Mouse (Mus musculus) MEL (cell line): ENCODE data around the gene Ptpro.

Experiments
- CHD1 ChIP-seq: IDR thresholded peaks from 2 replicates; pipeline ENCODE4 v1.6.1; 2012; ENCODE audit warnings: low read depth, mild to moderate bottlenecking, inconsistent platforms, low read length, improper control_type of control experiment
- CTCF ChIP-seq, 3 experiments: IDR thresholded peaks in 2 of 3; conservative IDR thresholded peaks in 1 of 3; 2 replicates each; pipeline ENCODE4 v1.5.1; 2011 to 2012; ENCODE audit warnings: low read length in 3 of 3, low read depth in 2 of 3, mild to moderate bottlenecking in 2 of 3, improper control_type of control experiment in 1 of 3, inconsistent platforms in 1 of 3, mixed read lengths in 1 of 3, moderate library complexity in 1 of 3; ENCODE audit not compliant: control insufficient read depth in 1 of 3, insufficient read depth in 1 of 3, poor library complexity in 1 of 3, severe bottlenecking in 1 of 3
- E2F4 ChIP-seq: IDR thresholded peaks from 2 replicates; pipeline ENCODE4 v1.6.1; 2011; ENCODE audit warnings: low read depth, low read length, improper control_type of control experiment, borderline replicate concordance
- EP300 ChIP-seq, 2 experiments: IDR thresholded peaks; 2 replicates each; pipeline ENCODE4 v1.6.1; 2011; ENCODE audit warnings: improper control_type of control experiment in 2 of 2, low read length in 2 of 2, low read depth in 1 of 2, mild to moderate bottlenecking in 1 of 2
- ETS1 ChIP-seq: IDR thresholded peaks from 2 replicates; pipeline ENCODE4 v1.6.1; 2012; ENCODE audit warnings: low read depth, mild to moderate bottlenecking, inconsistent platforms, low read length, improper control_type of control experiment, moderate library complexity
- GATA1 ChIP-seq: IDR thresholded peaks from 2 replicates; pipeline ENCODE4 v1.6.1; 2011; ENCODE audit warnings: low read depth, low read length, improper control_type of control experiment
- MAX ChIP-seq: IDR thresholded peaks from 2 replicates; pipeline ENCODE4 v1.6.1; 2011; ENCODE audit warnings: low read length, improper control_type of control experiment
- MYC ChIP-seq: IDR thresholded peaks from 2 replicates; pipeline ENCODE4 v1.6.1; 2011; ENCODE audit warnings: low read depth, mild to moderate bottlenecking, low read length, improper control_type of control experiment, moderate library complexity
- NELFE ChIP-seq: IDR thresholded peaks from 2 replicates; pipeline ENCODE4 v1.6.1; 2011; ENCODE audit warnings: low read depth, low read length, improper control_type of control experiment
- POLR2A ChIP-seq, 2 experiments: IDR thresholded peaks; 2 replicates each; pipeline ENCODE4 v1.6.1; 2011 to 2012; ENCODE audit warnings: low read length in 2 of 2, mild to moderate bottlenecking in 2 of 2, control low read depth in 1 of 2, improper control_type of control experiment in 1 of 2, low read depth in 1 of 2, moderate library complexity in 1 of 2; ENCODE audit not compliant: control insufficient read depth in 1 of 2, insufficient read depth in 1 of 2, poor library complexity in 1 of 2
- SMC3 ChIP-seq: IDR thresholded peaks from 2 replicates; pipeline ENCODE4 v1.6.1; 2011; ENCODE audit warnings: low read depth, low read length, improper control_type of control experiment
- ZC3H11A ChIP-seq: IDR thresholded peaks from 2 replicates; pipeline ENCODE4 v1.6.1; 2012; ENCODE audit warnings: low read depth, mild to moderate bottlenecking, inconsistent platforms, low read length, improper control_type of control experiment
- ZKSCAN1 ChIP-seq: IDR thresholded peaks from 2 replicates; pipeline ENCODE4 v1.6.1; 2012; ENCODE audit warnings: low read depth, mild to moderate bottlenecking, inconsistent platforms, low read length, improper control_type of control experiment, moderate library complexity
- ZNF384 ChIP-seq: IDR thresholded peaks from 2 replicates; pipeline ENCODE4 v1.6.1; 2012; ENCODE audit warnings: low read depth, mild to moderate bottlenecking, inconsistent platforms, low read length, improper control_type of control experiment

- TF ChIP-seq ZC3H11A, result no peak
- TF ChIP-seq E2F4, result no peak
- no peak for TF ChIP-seq SMC3
- no peak; a peak in 1 of 6 replicates for TF ChIP-seq CTCF (IDR thresholded peaks at IDR 0.05 in 2 of 3, conservative IDR thresholded peaks at IDR 0.05 in 1 of 3; ENCODE audit: control insufficient read depth in 1 of 3, insufficient read depth in 1 of 3, low read depth in 2 of 3, low read length in 3 of 3, poor library complexity in 1 of 3, severe bottlenecking in 1 of 3)
- no peak for TF ChIP-seq POLR2A (IDR thresholded peaks at IDR 0.05; ENCODE audit: control insufficient read depth in 1 of 2, insufficient read depth in 1 of 2, low read depth in 1 of 2, low read length in 2 of 2, poor library complexity in 1 of 2)
- no peak for TF ChIP-seq ETS1
- no peak for TF ChIP-seq EP300 (IDR thresholded peaks at IDR 0.05; ENCODE audit: low read depth in 1 of 2, low read length in 2 of 2)
- TF ChIP-seq MAX, result no peak
- TF ChIP-seq ZKSCAN1, result no peak
- no peak for TF ChIP-seq GATA1
- no peak for TF ChIP-seq NELFE
- TF ChIP-seq ZNF384, result no peak
- TF ChIP-seq MYC, result no peak
- no peak for TF ChIP-seq CHD1
Measured at GRCm38 (mm10) chr6:137456064-137456463, 203.9 kb downstream of the Ptpro start.
